Mouse (Mus musculus): ENCODE results near the gene Ttl. TPM values are rescaled to one million over a fixed set of nuclear protein-coding genes. Genes with fewer than 3 reads are reported as not detected.
A peak's percentile ranks its signal among the peaks of the same experiment; 100 is the strongest.

The Ttl gene
- 19.6 and 20.4 TPM in 2 replicates for polyA plus RNA-seq (2015; fragmentation: Nextera tagmentation; extraction: Ambion mirVana)

GRCm38 (mm10) chr2:129065437-129066282 lies at the start of gene Ttl:
Ttl (plus strand) TSS chr2:129065942.
- peak within 1 kb of the TSS; percentile 84 for H3K27ac ChIP-seq
- peaks cover 9% of the 10 kb centered on the region; the same call in 1 of the 2 replicates for H3K36me3 ChIP-seq
- peak; percentile 91 for ATAC-seq (ENCODE audit: insufficient number of reproducible peaks, insufficient read depth, low FRiP score, low TSS enrichment, low read depth)

GRCm38 (mm10) chr2:129020106-129020505 lies 45.6 kb upstream of the Ttl start:
- no peak overlapping the region for H3K9ac ChIP-seq
- H3K27me3 ChIP-seq = no peaks in the 10 kb centered on the region
- H3K4me2 ChIP-seq = no peak overlapping the region
- 80% methylated on average over 2 of the region's 2 CpGs for WGBS
- H3K27ac ChIP-seq = no peak overlapping the region
- no peaks in the 10 kb centered on the region for H3K9me3 ChIP-seq
- H3K36me3 ChIP-seq = peaks cover 4% of the 10 kb centered on the region; the same call in 1 of the 2 replicates
- no peak for ATAC-seq (ENCODE audit: insufficient number of reproducible peaks, insufficient read depth, low FRiP score, low TSS enrichment, low read depth)
- no peak overlapping the region for H3K4me3 ChIP-seq
- H3K4me1 ChIP-seq = no peaks in the 10 kb centered on the region

More at GRCm38 (mm10) chr2:129065437-129066282, at the start of gene Ttl:
- WGBS = under 1% methylated on average over 62 of the region's 62 CpGs
- H3K9ac ChIP-seq = peak within 1 kb of the TSS; percentile 85
- H3K4me3 ChIP-seq = peak within 1 kb of the TSS; percentile 83
- no peaks in the 10 kb centered on the region for H3K9me3 ChIP-seq
- H3K4me2 ChIP-seq = peak within 1 kb of the TSS; percentile 67
- no peaks in the 10 kb centered on the region for H3K27me3 ChIP-seq
- peaks cover 20% of the 10 kb centered on the region for H3K4me1 ChIP-seq

GRCm38 (mm10) chr2:129024820-129025219 lies 40.9 kb upstream of the Ttl start:
- no peak for ATAC-seq (ENCODE audit: insufficient number of reproducible peaks, insufficient read depth, low FRiP score, low TSS enrichment, low read depth)
- no peak overlapping the region for H3K27ac ChIP-seq
- 78% methylated on average over 9 of the region's 9 CpGs for WGBS

DNA sequence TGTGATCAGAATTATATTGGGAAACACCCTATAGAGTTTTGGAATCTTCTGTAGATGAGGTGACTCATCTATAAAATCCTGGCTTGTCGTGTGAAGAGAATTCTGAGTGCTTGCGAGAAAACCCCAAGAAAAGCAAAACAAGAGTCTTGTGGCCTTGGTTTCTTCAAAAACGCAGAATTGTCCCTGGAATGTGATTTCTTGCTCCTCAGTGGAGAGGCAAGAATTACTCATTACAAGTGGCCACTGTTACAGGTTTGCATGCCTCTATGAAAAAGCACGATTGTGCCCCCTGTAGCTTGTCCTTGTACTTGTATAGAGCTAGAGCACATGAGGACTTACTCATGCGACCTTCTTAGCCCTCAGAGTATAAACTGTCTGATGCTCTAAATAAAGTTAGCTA lies 30.4 kb upstream of the Ttl start:
- no peak overlapping the region for H3K4me2 ChIP-seq
- no peak overlapping the region for H3K4me3 ChIP-seq
- no peak overlapping the region for H3K27ac ChIP-seq
- no peaks in the 10 kb centered on the region for H3K36me3 ChIP-seq
- 80% methylated on average over 5 of the region's 5 CpGs for WGBS
- H3K27me3 ChIP-seq = peaks cover 46% of the 10 kb centered on the region
- H3K4me1 ChIP-seq = peaks cover 12% of the 10 kb centered on the region
- no peaks in the 10 kb centered on the region for H3K9me3 ChIP-seq
- ATAC-seq (ENCODE audit: insufficient number of reproducible peaks, insufficient read depth, low FRiP score, low TSS enrichment, low read depth) = no peak
- H3K9ac ChIP-seq = no peak overlapping the region

More at GRCm38 (mm10) chr2:129024820-129025219, 40.9 kb upstream of the Ttl start:
- Histone ChIP-seq H3K4me2 (no peak overlapping the region), H3K36me3 (no peaks in the 10 kb centered on the region), H3K27me3 (no peaks in the 10 kb centered on the region), H3K4me3 (no peak overlapping the region), H3K9me3 (no peaks in the 10 kb centered on the region), H3K9ac (no peak overlapping the region), H3K4me1 (no peaks in the 10 kb centered on the region)

DNA sequence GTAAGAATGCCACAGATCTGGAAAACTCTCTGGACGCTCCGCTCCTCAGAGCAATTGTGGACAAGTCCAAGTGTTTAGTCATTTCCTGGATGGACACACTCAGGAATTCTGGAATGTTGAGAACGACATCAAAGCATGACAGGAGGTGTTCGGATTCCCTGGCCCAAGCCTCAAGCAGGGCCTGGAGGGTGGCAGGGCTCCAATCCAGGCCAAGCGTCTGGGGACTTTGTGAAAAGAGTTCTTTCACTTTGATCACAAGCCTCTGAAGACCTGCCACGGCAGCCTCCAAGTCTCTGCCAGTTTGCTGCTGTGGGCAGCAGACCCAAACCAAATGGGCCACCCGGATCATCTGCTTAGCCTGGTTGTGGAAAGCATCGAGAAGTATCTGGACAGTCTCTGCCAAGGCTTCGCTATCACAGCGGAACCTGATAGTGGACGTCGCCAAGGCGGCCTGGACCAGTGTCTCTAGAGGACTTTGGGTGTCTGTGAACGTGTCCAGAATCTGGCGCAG lies 27.3 kb upstream of the Ttl start:
- Histone ChIP-seq H3K36me3 (no peaks in the 10 kb centered on the region), H3K9me3 (no peaks in the 10 kb centered on the region), H3K4me1 (peaks cover 12% of the 10 kb centered on the region), H3K27ac (no peak overlapping the region), H3K4me2 (peak overlapping the region; percentile 91), H3K4me3 (peak overlapping the region; percentile 48), H3K27me3 (peaks cover 57% of the 10 kb centered on the region), H3K9ac (peak overlapping the region; percentile 67)
- no peak for ATAC-seq (ENCODE audit: insufficient number of reproducible peaks, insufficient read depth, low FRiP score, low TSS enrichment, low read depth)
- 33% methylated on average over 15 of the region's 15 CpGs for WGBS

DNA sequence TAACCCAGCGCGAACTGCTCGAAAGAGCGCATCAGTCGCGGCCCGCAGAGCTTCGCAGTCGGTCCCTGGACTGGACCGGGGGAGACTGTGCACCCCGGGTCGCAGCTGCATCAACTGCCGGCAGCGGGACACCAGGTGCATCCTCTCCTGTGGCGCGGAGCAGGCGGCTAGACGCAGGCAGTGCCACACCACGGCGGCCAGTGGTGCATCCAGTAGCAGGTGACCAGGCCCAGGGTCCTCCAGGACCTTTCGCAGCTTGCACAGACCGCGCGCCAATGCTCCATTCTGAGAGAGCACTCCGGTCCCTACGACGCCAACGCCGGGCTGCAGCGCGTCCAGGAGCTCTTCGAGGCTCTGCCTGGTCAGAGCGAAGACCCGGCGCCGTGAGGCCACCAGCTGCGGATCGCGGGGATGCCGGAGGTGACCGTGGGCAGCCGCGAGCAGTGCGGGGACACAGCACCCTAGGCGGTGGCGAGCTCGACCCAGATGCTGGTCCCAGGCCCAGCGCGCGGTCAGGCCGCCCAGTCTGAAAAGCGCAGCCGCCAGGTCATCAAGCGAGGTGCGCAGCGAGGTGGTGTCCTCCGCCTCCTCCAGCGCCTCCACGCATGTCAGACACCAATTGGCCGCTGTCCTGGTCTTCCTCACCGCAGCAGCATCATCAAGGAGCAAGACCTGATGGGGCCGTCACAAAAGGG lies 26.7 kb upstream of the Ttl start:
- ATAC-seq (ENCODE audit: insufficient number of reproducible peaks, insufficient read depth, low FRiP score, low TSS enrichment, low read depth) = no peak
- peak overlapping the region; percentile 91 for H3K4me2 ChIP-seq
- peak overlapping the region; percentile 48 for H3K4me3 ChIP-seq
- H3K27ac ChIP-seq = no peak overlapping the region
- H3K9ac ChIP-seq = peak overlapping the region; percentile 67
- 4% methylated on average over 62 of the region's 62 CpGs for WGBS
- peaks cover 12% of the 10 kb centered on the region for H3K4me1 ChIP-seq
- H3K9me3 ChIP-seq = no peaks in the 10 kb centered on the region
- peaks cover 57% of the 10 kb centered on the region for H3K27me3 ChIP-seq
- no peaks in the 10 kb centered on the region for H3K36me3 ChIP-seq

- H3K27me3 ChIP-seq = peaks cover 57% of the 10 kb centered on the region
- no peaks in the 10 kb centered on the region for H3K36me3 ChIP-seq
- no peak overlapping the region for H3K4me2 ChIP-seq
- H3K9me3 ChIP-seq = no peaks in the 10 kb centered on the region
- H3K27ac ChIP-seq = no peak overlapping the region
- no peak for ATAC-seq (ENCODE audit: insufficient number of reproducible peaks, insufficient read depth, low FRiP score, low TSS enrichment, low read depth)
- peaks cover 12% of the 10 kb centered on the region for H3K4me1 ChIP-seq
- WGBS = 28% methylated on average over 6 of the region's 6 CpGs
- H3K9ac ChIP-seq = no peak overlapping the region
- H3K4me3 ChIP-seq = no peak overlapping the region
Measured at GRCm38 (mm10) chr2:129040567-129040966, 25.2 kb upstream of the Ttl start.

DNA sequence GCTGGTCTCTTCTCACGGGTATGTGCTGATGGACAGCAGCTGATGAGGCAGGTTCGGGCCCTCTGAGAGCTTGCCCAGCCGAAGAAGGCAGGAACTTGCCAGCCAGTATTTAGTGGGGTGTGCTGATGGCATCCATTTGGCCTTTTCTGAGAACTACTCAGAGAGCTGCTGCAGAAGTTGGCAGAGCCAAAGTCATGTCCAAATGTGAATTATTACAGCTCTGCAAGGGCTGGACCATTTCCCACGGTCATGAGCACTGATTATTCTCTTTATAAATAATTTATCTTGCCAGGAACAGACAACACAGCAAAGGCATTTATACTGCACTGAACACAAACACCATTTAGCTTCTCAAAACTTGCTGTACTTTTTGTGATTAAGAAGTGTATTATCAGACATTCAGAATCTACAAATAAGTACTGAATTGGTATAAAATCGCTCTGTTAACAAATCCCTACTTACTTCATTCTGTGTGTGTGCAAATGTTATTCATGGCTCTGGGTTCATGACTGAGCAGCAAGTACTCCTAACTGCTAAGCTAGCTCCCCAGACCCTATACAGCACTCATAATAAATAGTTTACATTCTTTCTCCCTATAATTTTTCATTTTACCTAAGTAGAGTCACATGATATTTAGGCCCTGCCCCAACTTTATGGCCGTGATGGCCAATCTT lies 19.4 kb upstream of the Ttl start:
- no peak for ATAC-seq (ENCODE audit: insufficient number of reproducible peaks, insufficient read depth, low FRiP score, low TSS enrichment, low read depth)
- Histone ChIP-seq H3K9me3 (no peaks in the 10 kb centered on the region), H3K36me3 (no peaks in the 10 kb centered on the region), H3K9ac (no peak overlapping the region), H3K4me1 (no peaks in the 10 kb centered on the region), H3K4me2 (no peak overlapping the region), H3K27ac (no peak overlapping the region), H3K27me3 (peaks cover 1% of the 10 kb centered on the region), H3K4me3 (no peak overlapping the region)
- WGBS = 80% methylated on average over 6 of the region's 6 CpGs

- Histone ChIP-seq H3K4me2 (no peak overlapping the region), H3K9ac (no peak overlapping the region), H3K27me3 (no peaks in the 10 kb centered on the region), H3K4me3 (no peak overlapping the region), H3K36me3 (no peaks in the 10 kb centered on the region), H3K9me3 (no peaks in the 10 kb centered on the region), H3K4me1 (no peaks in the 10 kb centered on the region), H3K27ac (no peak overlapping the region)
- WGBS = 86% methylated on average over 4 of the region's 4 CpGs
- no peak for ATAC-seq (ENCODE audit: insufficient number of reproducible peaks, insufficient read depth, low FRiP score, low TSS enrichment, low read depth)
Measured at GRCm38 (mm10) chr2:129046846-129047196, 18.9 kb upstream of the Ttl start.

DNA sequence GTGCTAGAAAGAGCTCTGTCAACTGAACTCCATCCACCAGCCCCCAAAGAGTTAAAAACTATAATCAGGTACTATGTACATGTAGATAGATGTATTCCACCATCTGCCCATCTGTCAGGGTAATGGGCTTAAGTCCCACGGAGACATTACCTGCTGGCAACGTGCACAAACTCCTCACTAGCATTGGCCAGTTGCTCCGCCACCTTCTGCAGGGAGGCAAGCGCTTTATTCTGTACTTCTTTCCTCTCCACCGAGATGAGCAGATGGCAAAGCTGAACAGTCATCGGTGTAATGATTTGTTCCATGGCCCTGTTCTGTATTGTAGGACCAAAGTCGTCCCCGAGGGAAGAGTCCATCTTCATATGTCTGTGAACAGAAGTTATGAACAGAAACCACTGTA lies 17.9 kb upstream of the Ttl start, which contains the start of gene Vinac1:
Gene Vinac1 (minus strand): TSS at position 362 of the 400 bp plus-strand sequence.
- H3K36me3 ChIP-seq = no peaks in the 10 kb centered on the region
- no peak within 1 kb of the TSS for H3K27ac ChIP-seq
- H3K27me3 ChIP-seq = no peaks in the 10 kb centered on the region
- no peak within 1 kb of the TSS for H3K4me2 ChIP-seq
- H3K4me1 ChIP-seq = no peaks in the 10 kb centered on the region
- no peaks in the 10 kb centered on the region for H3K9me3 ChIP-seq
- ATAC-seq (ENCODE audit: insufficient number of reproducible peaks, insufficient read depth, low FRiP score, low TSS enrichment, low read depth) = no peak
- no peak within 1 kb of the TSS for H3K4me3 ChIP-seq
- H3K9ac ChIP-seq = no peak within 1 kb of the TSS
- 81% methylated on average over 8 of the region's 8 CpGs for WGBS

DNA sequence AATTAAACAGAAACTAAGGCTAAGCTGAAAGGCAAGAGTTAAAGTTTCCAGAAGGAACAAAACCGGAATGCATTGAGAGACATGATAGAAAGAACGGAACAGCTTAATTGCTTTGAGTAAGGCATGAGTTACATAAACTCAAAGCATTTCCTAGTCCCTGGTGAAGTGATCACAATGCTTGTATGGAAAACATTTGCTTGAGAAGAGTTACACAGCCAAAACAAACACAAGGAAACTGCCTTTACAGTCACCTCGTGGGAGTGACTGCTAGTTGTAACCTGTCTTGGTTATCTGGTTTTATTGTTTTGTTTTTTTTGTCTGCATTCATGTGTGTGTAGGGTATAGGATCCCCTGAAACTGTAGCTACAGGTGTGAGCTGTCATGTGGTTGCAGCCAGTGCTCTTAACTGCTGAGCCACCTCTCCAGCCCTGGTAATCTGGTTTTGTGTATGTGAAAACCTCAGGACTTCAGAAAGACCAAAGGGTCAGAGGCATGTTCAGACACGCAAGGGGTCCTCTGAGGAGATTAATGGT lies 13.2 kb upstream of the Ttl start:
- H3K36me3 ChIP-seq = no peaks in the 10 kb centered on the region
- WGBS = 57% methylated on average over 4 of the region's 4 CpGs
- H3K4me3 ChIP-seq = no peak overlapping the region
- H3K9ac ChIP-seq = no peak overlapping the region
- H3K27me3 ChIP-seq = no peaks in the 10 kb centered on the region
- no peak overlapping the region for H3K4me2 ChIP-seq
- H3K4me1 ChIP-seq = no peaks in the 10 kb centered on the region
- ATAC-seq (ENCODE audit: insufficient number of reproducible peaks, insufficient read depth, low FRiP score, low TSS enrichment, low read depth) = no peak
- peaks cover 6% of the 10 kb centered on the region; the same call in 1 of the 2 replicates for H3K9me3 ChIP-seq
- no peak overlapping the region for H3K27ac ChIP-seq
